Mouse (Mus musculus) left cerebral cortex, adult 6 months (tissue): Measurements from ENCODE around the gene Mtm1. TPM values are rescaled to one million over a fixed set of nuclear protein-coding genes. Genes with fewer than 3 reads are reported as not detected.

Experiments used
- long read RNA-seq, 2 experiments: library from polyadenylated mRNA; unstranded; transcript quantifications; one replicate each; pipeline ENCODE4 v2.0.0; 2019 to 2020
- polyA plus RNA-seq: library from polyadenylated mRNA; unstranded; fragments of <200 nt; fragmentation: Nextera tagmentation; gene quantifications from 2 replicates; pipeline ENCODE4 v1.2.3, GENCODE M21; 2021

Mtm1 gene
- 3.8 and 5.1 TPM in 2 replicates for polyA plus RNA-seq
- long read RNA-seq, experiment 1, transcript Mtm1-203 (15 exons, 3,379 nt): major isoform, 16 of 29 reads
- long read RNA-seq, experiment 1, partial matches to known transcripts: 2 of 29 reads
- long read RNA-seq, experiment 1, other reads (novel, unspliced or antisense): 11 of 29 reads
- long read RNA-seq, experiment 2, partial matches to known transcripts: 5 of 7 reads
- long read RNA-seq, experiment 2, other reads (novel, unspliced or antisense): 0 of 7 reads

DNA sequence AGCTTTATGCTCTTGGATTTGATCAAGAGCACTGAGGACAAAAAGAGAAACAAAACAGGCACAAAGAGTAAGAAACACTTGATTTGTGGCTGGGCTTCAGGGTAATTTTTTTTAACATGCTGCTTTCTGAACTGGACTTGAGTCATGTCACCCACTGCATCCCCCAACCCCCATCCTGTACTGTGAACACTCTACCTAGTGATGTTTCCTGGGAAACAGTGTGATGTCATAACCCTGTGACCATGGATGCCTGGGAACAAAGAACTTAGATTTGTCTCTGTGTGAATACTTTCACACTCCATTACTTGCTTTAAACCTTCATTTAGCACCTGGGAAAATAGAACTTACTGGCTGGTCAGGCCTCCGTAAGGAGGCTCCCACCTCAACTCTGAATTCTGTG, at the start of gene Mtm1:
TSS of gene Mtm1 (plus strand) at position 301 of the 400 bp plus-strand sequence.

DNA sequence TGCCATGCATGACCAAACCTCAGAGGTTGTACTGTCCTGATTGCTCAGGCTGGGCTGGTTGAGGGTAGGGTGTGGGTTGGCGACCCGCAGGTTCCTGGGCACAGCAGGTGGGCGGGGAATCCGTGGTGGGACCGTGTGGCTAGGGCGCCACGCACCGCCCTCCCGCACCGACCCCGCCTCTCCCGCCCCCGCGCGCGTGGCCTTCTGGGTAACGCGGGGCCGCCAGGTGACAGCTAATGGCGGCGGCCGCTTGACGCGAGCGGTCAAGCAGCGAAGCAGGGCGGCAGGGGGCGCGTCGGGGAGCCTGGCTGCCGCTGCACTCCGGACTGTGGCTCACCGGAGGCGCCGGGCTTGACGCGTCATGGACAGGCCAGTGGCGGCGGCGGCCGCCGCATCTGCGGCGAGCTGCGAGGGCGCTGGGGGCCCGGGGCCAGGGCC, 154.0 kb downstream of the Mtm1 start, which contains the start of gene Mtmr1:
TSS of gene Mtmr1 (plus strand) at position 207 of the 438 bp plus-strand sequence.

Other genes with a start within 250 kb of the Mtm1 start
- 8.6 and 14.4 TPM in 2 replicates for gene Mamld1, start 160.5 kb upstream of the Mtm1 start, polyA plus RNA-seq
- gene Mtmr1, start 154.0 kb downstream of the Mtm1 start, polyA plus RNA-seq: 3.9 and 12.0 TPM in 2 replicates